Mouse (Mus musculus): ENCODE results near the gene Psapl1. TPM values are rescaled to one million over a fixed set of nuclear protein-coding genes. Genes with fewer than 3 reads are reported as not detected.

Psapl1 gene
- polyA plus RNA-seq, 1 experiment from 2014 or later, result not detected

GRCm38 (mm10) chr5:36182326-36182725 lies 21.5 kb upstream of the Psapl1 start:
- H3K4me3 ChIP-seq, result no peak overlapping the region
- ATAC-seq (ENCODE audit: low FRiP score), result no peak
- no peaks in the 10 kb centered on the region for H3K9me3 ChIP-seq
- 0 out of 2 replicates have a peak, but pooled peaks cover 3% of the 10 kb centered on the region for H3K27me3 ChIP-seq
- no peak overlapping the region for H3K9ac ChIP-seq
- WGBS, result 62% methylated on average over 7 of the region's 7 CpGs
- peaks cover 17% of the 10 kb centered on the region; the same call in 1 of the 2 replicates for H3K4me1 ChIP-seq (replicated peaks)
- no peaks in the 10 kb centered on the region for H3K36me3 ChIP-seq
- H3K4me2 ChIP-seq, result no peak overlapping the region
- H3K27ac ChIP-seq, result 0 out of 2 replicates have a peak overlapping the region, but pooled peaks have one; percentile 8

- Histone ChIP-seq H3K27me3 (0 out of 2 replicates have a peak, but pooled peaks cover 3% of the 10 kb centered on the region), H3K36me3 (no peaks in the 10 kb centered on the region), H3K9ac (no peak overlapping the region), H3K4me2 (no peak overlapping the region), H3K9me3 (no peaks in the 10 kb centered on the region), H3K4me1 (replicated peaks) (peaks cover 25% of the 10 kb centered on the region; the same call in 1 of the 2 replicates), H3K4me3 (no peak overlapping the region), H3K27ac (no peak overlapping the region)
- no peak for ATAC-seq (ENCODE audit: low FRiP score)
- 65% methylated on average over 8 of the region's 8 CpGs for WGBS
Measured at GRCm38 (mm10) chr5:36186294-36187053, 17.3 kb upstream of the Psapl1 start.

- Histone ChIP-seq H3K9ac (no peak overlapping the region; the same call in 1 of the 2 replicates), H3K9me3 (no peaks in the 10 kb centered on the region), H3K4me3 (no peak overlapping the region), H3K27me3 (no peaks in the 10 kb centered on the region), H3K36me3 (no peaks in the 10 kb centered on the region), H3K4me1 (replicated peaks) (0 out of 2 replicates have a peak, but pooled peaks cover 15% of the 10 kb centered on the region), H3K27ac (no peak overlapping the region), H3K4me2 (no peak overlapping the region)
- no peak for ATAC-seq (ENCODE audit: low FRiP score)
- WGBS, result 85% methylated on average over 4 of the region's 4 CpGs
Measured at GRCm38 (mm10) chr5:36188310-36188709, 15.5 kb upstream of the Psapl1 start.

GRCm38 (mm10) chr5:36191285-36191684 lies 12.5 kb upstream of the Psapl1 start:
- Histone ChIP-seq H3K36me3 (no peaks in the 10 kb centered on the region), H3K27ac (no peak overlapping the region), H3K4me3 (no peak overlapping the region), H3K4me1 (replicated peaks) (peaks cover 21% of the 10 kb centered on the region), H3K9ac (no peak overlapping the region), H3K4me2 (no peak overlapping the region), H3K27me3 (0 out of 2 replicates have a peak, but pooled peaks cover 3% of the 10 kb centered on the region), H3K9me3 (no peaks in the 10 kb centered on the region)
- ATAC-seq (ENCODE audit: low FRiP score), result no peak
- WGBS, result 90% methylated on average over 4 of the region's 4 CpGs

- 95% methylated on average over 3 of the region's 3 CpGs for WGBS
- Histone ChIP-seq H3K9me3 (no peaks in the 10 kb centered on the region), H3K4me2 (no peak overlapping the region), H3K27me3 (0 out of 2 replicates have a peak, but pooled peaks cover 3% of the 10 kb centered on the region), H3K4me1 (replicated peaks) (peaks cover 20% of the 10 kb centered on the region), H3K27ac (no peak overlapping the region), H3K9ac (no peak overlapping the region), H3K36me3 (no peaks in the 10 kb centered on the region), H3K4me3 (no peak overlapping the region)
- no peak for ATAC-seq (ENCODE audit: low FRiP score)
Measured at GRCm38 (mm10) chr5:36191876-36192275, 11.9 kb upstream of the Psapl1 start.

- Histone ChIP-seq H3K4me2 (no peak overlapping the region), H3K4me3 (no peak overlapping the region), H3K9ac (no peak overlapping the region), H3K9me3 (no peaks in the 10 kb centered on the region), H3K27ac (no peak overlapping the region), H3K27me3 (0 out of 2 replicates have a peak, but pooled peaks cover 4% of the 10 kb centered on the region), H3K36me3 (no peaks in the 10 kb centered on the region), H3K4me1 (replicated peaks) (peaks cover 20% of the 10 kb centered on the region)
- WGBS, result 73% methylated on average over 2 of the region's 2 CpGs
- ATAC-seq (ENCODE audit: low FRiP score), result no peak
Measured at GRCm38 (mm10) chr5:36192677-36193076, 11.1 kb upstream of the Psapl1 start.

- 0 out of 2 replicates have a peak, but pooled peaks cover 7% of the 10 kb centered on the region for H3K27me3 ChIP-seq
- H3K36me3 ChIP-seq, result no peaks in the 10 kb centered on the region
- peaks cover 20% of the 10 kb centered on the region for H3K4me1 ChIP-seq (replicated peaks)
- no peak overlapping the region for H3K4me3 ChIP-seq
- no peak overlapping the region for H3K4me2 ChIP-seq
- H3K9ac ChIP-seq, result no peak overlapping the region; the same call in 1 of the 2 replicates
- WGBS, result 35% methylated on average over 4 of the region's 4 CpGs
- 0 out of 2 replicates have a peak overlapping the region, but pooled peaks have one; percentile 30 for H3K27ac ChIP-seq
- no peak for ATAC-seq (ENCODE audit: low FRiP score)
- no peaks in the 10 kb centered on the region for H3K9me3 ChIP-seq
Measured at GRCm38 (mm10) chr5:36194631-36195030, 9.2 kb upstream of the Psapl1 start.

- 0 out of 2 replicates have a peak, but pooled peaks cover 7% of the 10 kb centered on the region for H3K27me3 ChIP-seq
- ATAC-seq (ENCODE audit: low FRiP score), result no peak
- no peaks in the 10 kb centered on the region for H3K9me3 ChIP-seq
- no peak overlapping the region for H3K4me3 ChIP-seq
- no peak overlapping the region for H3K4me2 ChIP-seq
- no peak overlapping the region for H3K27ac ChIP-seq
- WGBS, result 91% methylated on average over 4 of the region's 4 CpGs
- H3K36me3 ChIP-seq, result no peaks in the 10 kb centered on the region
- peaks cover 16% of the 10 kb centered on the region for H3K4me1 ChIP-seq (replicated peaks)
- H3K9ac ChIP-seq, result no peak overlapping the region
Measured at GRCm38 (mm10) chr5:36195436-36195835, 8.4 kb upstream of the Psapl1 start.

GRCm38 (mm10) chr5:36199519-36199918 lies 4.3 kb upstream of the Psapl1 start:
- no peak for ATAC-seq (ENCODE audit: low FRiP score)
- no peaks in the 10 kb centered on the region for H3K9me3 ChIP-seq
- no peak overlapping the region for H3K27ac ChIP-seq
- H3K4me3 ChIP-seq, result no peak overlapping the region
- H3K27me3 ChIP-seq, result 0 out of 2 replicates have a peak, but pooled peaks cover 5% of the 10 kb centered on the region
- WGBS, result 91% methylated on average over 1 of the region's 1 CpGs
- 0 out of 2 replicates have a peak overlapping the region, but pooled peaks have one; percentile 13 for H3K9ac ChIP-seq
- H3K36me3 ChIP-seq, result no peaks in the 10 kb centered on the region
- H3K4me1 ChIP-seq (replicated peaks), result peaks cover 15% of the 10 kb centered on the region
- no peak overlapping the region for H3K4me2 ChIP-seq

- Histone ChIP-seq H3K27me3 (0 out of 2 replicates have a peak, but pooled peaks cover 2% of the 10 kb centered on the region), H3K4me1 (replicated peaks) (peaks cover 8% of the 10 kb centered on the region; the same call in 1 of the 2 replicates), H3K4me3 (no peak overlapping the region), H3K9ac (no peak overlapping the region), H3K4me2 (no peak overlapping the region), H3K27ac (no peak overlapping the region), H3K9me3 (no peaks in the 10 kb centered on the region), H3K36me3 (no peaks in the 10 kb centered on the region)
- no peak for ATAC-seq (ENCODE audit: low FRiP score)
- WGBS, result 82% methylated on average over 5 of the region's 5 CpGs
Measured at GRCm38 (mm10) chr5:36202781-36203180, 1.0 kb upstream of the Psapl1 start.

- ATAC-seq (ENCODE audit: low FRiP score), result no peak
- no peaks in the 10 kb centered on the region for H3K27me3 ChIP-seq
- no peaks in the 10 kb centered on the region for H3K9me3 ChIP-seq
- H3K4me3 ChIP-seq, result no peak overlapping the region
- peaks cover 8% of the 10 kb centered on the region; the same call in 1 of the 2 replicates for H3K4me1 ChIP-seq (replicated peaks)
- H3K9ac ChIP-seq, result no peak overlapping the region
- no peak overlapping the region for H3K27ac ChIP-seq
- H3K4me2 ChIP-seq, result no peak overlapping the region
- H3K36me3 ChIP-seq, result no peaks in the 10 kb centered on the region
- WGBS, result 86% methylated on average over 5 of the region's 5 CpGs
Measured at GRCm38 (mm10) chr5:36203421-36203820, 400 bp upstream of the Psapl1 start.

GRCm38 (mm10) chr5:36205397-36205796 lies 1.6 kb downstream of the Psapl1 start:
- no peaks in the 10 kb centered on the region for H3K36me3 ChIP-seq
- 0 out of 2 replicates have a peak, but pooled peaks cover 8% of the 10 kb centered on the region for H3K4me1 ChIP-seq (replicated peaks)
- H3K27ac ChIP-seq, result no peak overlapping the region
- 85% methylated on average over 11 of the region's 11 CpGs for WGBS
- no peaks in the 10 kb centered on the region for H3K9me3 ChIP-seq
- no peak overlapping the region for H3K9ac ChIP-seq
- H3K27me3 ChIP-seq, result no peaks in the 10 kb centered on the region; the same call in 1 of the 2 replicates
- no peak overlapping the region for H3K4me2 ChIP-seq
- no peak for ATAC-seq (ENCODE audit: low FRiP score)
- H3K4me3 ChIP-seq, result no peak overlapping the region

Data from hindbrain, embryonic 13.5 days (tissue).